Mouse (Mus musculus): Measurements from ENCODE around the gene Cc2d2a.

The Cc2d2a gene

GRCm38 (mm10) chr5:43661997-43662961 lies at the start of gene Cc2d2a:
TSS of gene Cc2d2a (plus strand) at chr5:43662346.
- peak; percentile 10 to 27 for DNase-seq (ENCODE audit: low spot score in 2 of 2)

GRCm38 (mm10) chr5:43621575-43622299 lies 40.4 kb upstream of the Cc2d2a start:
- DNase-seq (ENCODE audit: low spot score in 2 of 2), result no peak

GRCm38 (mm10) chr5:43625407-43625806 lies 36.7 kb upstream of the Cc2d2a start:
- no peak for DNase-seq (ENCODE audit: low spot score in 2 of 2)

GRCm38 (mm10) chr5:43634071-43634601 lies 28.0 kb upstream of the Cc2d2a start:
- no peak for DNase-seq (ENCODE audit: low spot score in 2 of 2)

- no peak for DNase-seq (ENCODE audit: low spot score in 2 of 2)
Measured at GRCm38 (mm10) chr5:43634602-43635081, 27.5 kb upstream of the Cc2d2a start.

- no peak for DNase-seq (ENCODE audit: low spot score in 2 of 2)
Measured at GRCm38 (mm10) chr5:43645020-43645419, 17.1 kb upstream of the Cc2d2a start.

- DNase-seq (ENCODE audit: low spot score in 2 of 2), result no peak
Measured at GRCm38 (mm10) chr5:43647098-43647774, 14.9 kb upstream of the Cc2d2a start.

GRCm38 (mm10) chr5:43661498-43661897 lies 648 bp upstream of the Cc2d2a start:
- DNase-seq (ENCODE audit: low spot score in 2 of 2), result no peak

- DNase-seq (ENCODE audit: low spot score in 2 of 2), result no peak
Measured at GRCm38 (mm10) chr5:43663531-43663930, 1.4 kb downstream of the Cc2d2a start.

GRCm38 (mm10) chr5:43665144-43665543 lies 3.0 kb downstream of the Cc2d2a start:
- no peak for DNase-seq (ENCODE audit: low spot score in 2 of 2)

GRCm38 (mm10) chr5:43669118-43669645 lies 7.0 kb downstream of the Cc2d2a start:
- no peak for DNase-seq (ENCODE audit: low spot score in 2 of 2)

GRCm38 (mm10) chr5:43672177-43672911 lies 10.2 kb downstream of the Cc2d2a start:
- peak; percentile 60 to 71 for DNase-seq (ENCODE audit: low spot score in 2 of 2)

- no peak for DNase-seq (ENCODE audit: low spot score in 2 of 2)
Measured at GRCm38 (mm10) chr5:43673083-43673482, 10.9 kb downstream of the Cc2d2a start.

GRCm38 (mm10) chr5:43685466-43685865 lies 23.3 kb downstream of the Cc2d2a start:
- DNase-seq (ENCODE audit: low spot score in 2 of 2), result no peak

GRCm38 (mm10) chr5:43692489-43692888 lies 30.3 kb downstream of the Cc2d2a start:
- DNase-seq (ENCODE audit: low spot score in 2 of 2), result peak in 1 of 2 experiments; percentile 16

GRCm38 (mm10) chr5:43697133-43697532 lies 35.0 kb downstream of the Cc2d2a start:
- no peak for DNase-seq (ENCODE audit: low spot score in 2 of 2)

- DNase-seq (ENCODE audit: low spot score in 2 of 2), result no peak
Measured at GRCm38 (mm10) chr5:43699240-43699639, 37.1 kb downstream of the Cc2d2a start.

GRCm38 (mm10) chr5:43721538-43722451 lies 59.6 kb downstream of the Cc2d2a start:
- no peak for DNase-seq (ENCODE audit: low spot score in 2 of 2)

GRCm38 (mm10) chr5:43722452-43722783 lies 60.3 kb downstream of the Cc2d2a start:
- no peak for DNase-seq (ENCODE audit: low spot score in 2 of 2)

- DNase-seq (ENCODE audit: low spot score in 2 of 2), result no peak
Measured at GRCm38 (mm10) chr5:43723830-43724229, 61.7 kb downstream of the Cc2d2a start.

Data from urinary bladder, adult 18-20 months (tissue).